14 mouse cellular contexts compared by ENCODE assay signal in the genomic region with DNA sequence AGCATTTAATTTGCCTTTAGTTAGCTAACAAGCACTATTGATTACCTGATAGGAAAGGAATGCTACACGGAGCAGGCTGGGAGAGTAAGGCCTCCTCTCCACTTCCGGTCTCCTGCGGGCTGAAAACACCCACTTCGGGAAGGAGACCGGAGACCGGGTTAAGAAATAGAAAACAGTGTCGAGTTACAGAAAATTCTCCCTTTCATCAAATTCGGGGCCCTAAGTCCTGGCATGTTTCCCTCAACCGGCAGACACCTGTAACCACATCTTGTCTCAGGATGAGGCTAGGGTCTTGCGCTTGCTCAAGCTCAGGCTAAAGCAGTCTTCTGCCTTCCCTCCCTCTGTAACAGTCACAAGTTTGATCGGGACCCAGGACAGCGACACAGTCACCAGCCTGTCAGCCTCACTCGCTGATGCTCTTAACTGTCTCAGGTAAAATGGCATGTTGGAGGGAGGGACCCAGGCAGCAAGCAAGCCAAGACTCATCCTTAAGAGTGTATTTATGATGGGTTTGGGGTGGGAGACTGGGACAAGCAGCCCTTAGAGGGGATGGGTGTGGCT. TPM values are rescaled to one million over a fixed set of nuclear protein-coding genes. Genes with fewer than 3 reads are reported as not detected.
DNase-seq lines count a peak whose midpoint lies in the region; ATAC-seq and TF ChIP-seq lines count a peak whose summit lies in the region.
"Had no signal": no experiment of that assay in that cellular context is flagged by ENCODE, and none has a peak within 500 bp of the region (broad histone marks: within the 10 kb centered on the region; RNA-seq: fewer than 3 reads in every experiment).

No protein-coding gene starts in this region.

- TF ChIP-seq CTCF in intestine, postnatal 0 days (IDR thresholded peaks at IDR 0.05; ENCODE audit: low read depth): no peak

- no peak for ATAC-seq in intestine, embryonic 14.5 days (replicated peaks; ENCODE audit: low FRiP score, low TSS enrichment, low read depth)
- ATAC-seq in intestine, postnatal 0 days: no peak
- ATAC-seq in hindbrain, embryonic 13.5 days (ENCODE audit: low FRiP score): no peak
- no peak for ATAC-seq in midbrain, embryonic 16.5 days
- ATAC-seq: inflammation-experienced regulatory T-cells, adult 6 months had no signal

- 3% methylated on average over 13 of the region's 13 CpGs for WGBS in intestine, embryonic 14.5 days
- WGBS in intestine, postnatal 0 days: 4% methylated on average over 13 of the region's 13 CpGs
- whole genome bisulfite sequencing in hindbrain, embryonic 13.5 days: 10% methylated on average over 13 of the region's 13 CpGs
- 9% methylated on average over 13 of the region's 13 CpGs for WGBS in midbrain, embryonic 16.5 days

- no peak overlapping the region for H3K9ac ChIP-seq in intestine, embryonic 14.5 days (ENCODE audit: low read length)
- no peak overlapping the region for H3K9ac ChIP-seq in intestine, postnatal 0 days (ENCODE audit: low read depth, low read length)
- peak overlapping the region; percentile 14; the same call in 1 of the 2 replicates for H3K9ac ChIP-seq in hindbrain, embryonic 13.5 days
- no peak overlapping the region for H3K9ac ChIP-seq in midbrain, embryonic 16.5 days (ENCODE audit: low read depth, low read length)

- H3K4me2 ChIP-seq in intestine, embryonic 14.5 days (ENCODE audit: low read length): 0 out of 2 replicates have a peak overlapping the region, but pooled peaks have one; percentile 3
- H3K4me2 ChIP-seq in intestine, postnatal 0 days (replicated peaks; ENCODE audit: low read depth): no peak overlapping the region
- H3K4me2 ChIP-seq in hindbrain, embryonic 13.5 days: peak overlapping the region; percentile 35; the same call in 1 of the 2 replicates
- H3K4me2 ChIP-seq in midbrain, embryonic 16.5 days (ENCODE audit: low read length): peak overlapping the region; percentile 35

- DNase-seq in intestine, embryonic 14.5 days (ENCODE audit: low spot score): no peak
- DNase-seq in embryo, embryonic 11 days: peak; percentile 44
- DNase-seq in urinary bladder, postnatal 36 days (ENCODE audit: low spot score in 2 of 2): no peak
- no peak for DNase-seq in adrenal gland, adult 2 months
- DNase-seq in thymus, adult 18-20 months: no peak
- DNase-seq: cerebellum, adult 9-11 months; gastrocnemius, adult 2 months; left cerebral cortex, postnatal 4 days; thymus, postnatal 36 days had no signal

- H3K27ac ChIP-seq in intestine, embryonic 14.5 days (ENCODE audit: low read depth): no peak overlapping the region
- no peak overlapping the region for H3K27ac ChIP-seq in intestine, postnatal 0 days (ENCODE audit: low read depth, low read length)
- H3K27ac ChIP-seq in hindbrain, embryonic 13.5 days: no peak overlapping the region
- H3K27ac ChIP-seq in midbrain, embryonic 16.5 days (ENCODE audit: low read length): no peak overlapping the region
- H3K27ac ChIP-seq: gastrocnemius, adult 2 months; macrophage had no signal

- peaks cover 52% of the 10 kb centered on the region for H3K27me3 ChIP-seq in intestine, embryonic 14.5 days (replicated peaks; ENCODE audit: control insufficient read depth, insufficient read depth, low read length)
- H3K27me3 ChIP-seq in intestine, postnatal 0 days (replicated peaks; ENCODE audit: control insufficient read depth, insufficient read depth, low read length): peaks cover 42% of the 10 kb centered on the region
- peaks cover 68% of the 10 kb centered on the region for H3K27me3 ChIP-seq in hindbrain, embryonic 13.5 days
- no peaks in the 10 kb centered on the region; the same call in 1 of the 2 replicates for H3K27me3 ChIP-seq in midbrain, embryonic 16.5 days (ENCODE audit: control insufficient read depth, insufficient read depth, low read depth, low read length)

- H3K36me3 ChIP-seq in intestine, embryonic 14.5 days (ENCODE audit: control insufficient read depth, insufficient read depth, low read length): no peaks in the 10 kb centered on the region
- no peaks in the 10 kb centered on the region for H3K36me3 ChIP-seq in intestine, postnatal 0 days (ENCODE audit: control insufficient read depth, insufficient read depth)
- H3K36me3 ChIP-seq in hindbrain, embryonic 13.5 days: no peaks in the 10 kb centered on the region
- H3K36me3 ChIP-seq in midbrain, embryonic 16.5 days (ENCODE audit: control insufficient read depth, insufficient read depth, low read length): no peaks in the 10 kb centered on the region

- H3K9me3 ChIP-seq in intestine, embryonic 14.5 days (ENCODE audit: control insufficient read depth, low read length): 0 out of 2 replicates have a peak, but pooled peaks cover 3% of the 10 kb centered on the region
- peaks cover 3% of the 10 kb centered on the region; the same call in 1 of the 2 replicates for H3K9me3 ChIP-seq in intestine, postnatal 0 days (ENCODE audit: control insufficient read depth)
- peaks cover 6% of the 10 kb centered on the region; the same call in 1 of the 2 replicates for H3K9me3 ChIP-seq in hindbrain, embryonic 13.5 days
- no peaks in the 10 kb centered on the region for H3K9me3 ChIP-seq in midbrain, embryonic 16.5 days (replicated peaks; ENCODE audit: control insufficient read depth, low read length, poor library complexity, severe bottlenecking)

- no peak overlapping the region for H3K4me3 ChIP-seq in intestine, embryonic 14.5 days (ENCODE audit: low read depth, low read length)
- no peak overlapping the region for H3K4me3 ChIP-seq in intestine, postnatal 0 days (ENCODE audit: low read depth, low read length)
- H3K4me3 ChIP-seq in hindbrain, embryonic 13.5 days: no peak overlapping the region
- no peak overlapping the region for H3K4me3 ChIP-seq in midbrain, embryonic 16.5 days (ENCODE audit: low read depth, low read length)
- H3K4me3 ChIP-seq: gastrocnemius, adult 2 months had no signal

- H3K4me1 ChIP-seq in intestine, embryonic 14.5 days (replicated peaks; ENCODE audit: control insufficient read depth, insufficient read depth, low read length): no peaks in the 10 kb centered on the region; the same call in 1 of the 2 replicates
- H3K4me1 ChIP-seq in intestine, postnatal 0 days (replicated peaks; ENCODE audit: control insufficient read depth, insufficient read depth, low read length): no peaks in the 10 kb centered on the region
- peaks cover 30% of the 10 kb centered on the region for H3K4me1 ChIP-seq in hindbrain, embryonic 13.5 days (replicated peaks)
- peaks cover 17% of the 10 kb centered on the region; the same call in 1 of the 2 replicates for H3K4me1 ChIP-seq in midbrain, embryonic 16.5 days (ENCODE audit: control insufficient read depth, insufficient read depth, low read length)

RNA-seq across cellular contexts. Expression of a gene that starts 5.0 kb away (rescaled TPM):
- polyA plus RNA-seq in intestine, embryonic 14.5 days (2014; fragmentation: Nextera tagmentation; extraction: Ambion mirVana): 0.15 and 0.27 TPM in 2 replicates
- not detected in 2 replicates for polyA plus RNA-seq in intestine, postnatal 0 days (2015; fragmentation: Nextera tagmentation; extraction: Ambion mirVana)
- polyA plus RNA-seq in hindbrain, embryonic 13.5 days (2015; fragmentation: Nextera tagmentation; extraction: Ambion mirVana): 0.27 and 0.31 TPM in 2 replicates
- 0.65 and 1.5 TPM in 2 replicates for polyA plus RNA-seq in midbrain, embryonic 16.5 days (2015; fragmentation: Nextera tagmentation; extraction: Ambion mirVana)
- under 1 TPM in 1 of 2 experiments, not detected in 1; 0.21 TPM for total RNA-seq in adrenal gland, adult 2 months (2021)
- not detected in 2 replicates for polyA plus RNA-seq in adrenal gland, adult 2 months (2012; rRNA removed)
- polyA plus RNA-seq: inflammation-experienced regulatory T-cells, adult 6 months; macrophage had no signal

RNA-seq across cellular contexts. Expression of a gene that starts 35.4 kb away (rescaled TPM):
- polyA plus RNA-seq in intestine, embryonic 14.5 days (2014; fragmentation: Nextera tagmentation; extraction: Ambion mirVana): 4.5 and 5.8 TPM in 2 replicates
- 3.8 and 4.5 TPM in 2 replicates for polyA plus RNA-seq in intestine, postnatal 0 days (2015; fragmentation: Nextera tagmentation; extraction: Ambion mirVana)
- 73.2 and 73.7 TPM in 2 replicates for polyA plus RNA-seq in hindbrain, embryonic 13.5 days (2015; fragmentation: Nextera tagmentation; extraction: Ambion mirVana)
- polyA plus RNA-seq in midbrain, embryonic 16.5 days (2015; fragmentation: Nextera tagmentation; extraction: Ambion mirVana): 100.0 and 114 TPM in 2 replicates
- total RNA-seq in adrenal gland, adult 2 months (2021): 1 to 10 TPM; 4.6 to 5.2 TPM
- polyA plus RNA-seq in adrenal gland, adult 2 months (2012; rRNA removed): 4.5 and 6.6 TPM in 2 replicates
- total RNA-seq: gastrocnemius, adult 2 months had no signal
- polyA plus RNA-seq: macrophage had no signal

RNA-seq across cellular contexts. Expression of a gene that starts 52.8 kb away (rescaled TPM):
- polyA plus RNA-seq in intestine, embryonic 14.5 days (2014; fragmentation: Nextera tagmentation; extraction: Ambion mirVana): not detected in 2 replicates
- polyA plus RNA-seq in intestine, postnatal 0 days (2015; fragmentation: Nextera tagmentation; extraction: Ambion mirVana): not detected in 2 replicates
- not detected in 2 replicates for polyA plus RNA-seq in hindbrain, embryonic 13.5 days (2015; fragmentation: Nextera tagmentation; extraction: Ambion mirVana)
- not detected in 2 replicates for polyA plus RNA-seq in midbrain, embryonic 16.5 days (2015; fragmentation: Nextera tagmentation; extraction: Ambion mirVana)
- under 1 TPM in 1 of 2 experiments, not detected in 1; 0.12 TPM for total RNA-seq in adrenal gland, adult 2 months (2021)
- polyA plus RNA-seq in adrenal gland, adult 2 months (2012; rRNA removed): 0.06 and 0.19 TPM in 2 replicates
- total RNA-seq: left cerebral cortex, postnatal 4 days had no signal
- polyA plus RNA-seq: inflammation-experienced regulatory T-cells, adult 6 months; macrophage had no signal
